Mouse (Mus musculus): ENCODE results near the gene Rnf167. TPM values are rescaled to one million over a fixed set of nuclear protein-coding genes. Genes with fewer than 3 reads are reported as not detected.
A peak's percentile ranks its signal among the peaks of the same experiment; 100 is the strongest.

Rnf167 gene
- total RNA-seq (2012; rRNA removed) (23.5 and 24.0 TPM in 2 replicates), total RNA-seq (2014; rRNA removed) (24.1 and 25.5 TPM in 2 replicates), polyA plus RNA-seq (2012; ENCODE audit: insufficient read length, low read depth) (28.0 and 31.7 TPM in 2 replicates)

GRCm38 (mm10) chr11:70646691-70647650 is at the start of gene Rnf167, which contains the start of gene Slc25a11:
Gene Rnf167 (plus strand): TSS chr11:70647235.
Gene Slc25a11 (minus strand): TSS chr11:70647479.
- peaks cover 25 to 51% of the 10 kb centered on the region in 2 experiments for H3K4me1 ChIP-seq (ENCODE audit: control insufficient read depth in 1 of 2, insufficient read depth in 2 of 2)
- peak within 1 kb of the TSS; percentile 94 for H3K9ac ChIP-seq (ENCODE audit: insufficient read depth, low read depth)
- in situ Hi-C loops (cut with MboI; ENCODE audit: low pct_ligation_motif_present, low pct_unique_long_range_greater_than_20kb, low sequenced_read_pairs) = no loop called here
- peak within 1 kb of the TSS; percentile 66 to 99 (median 80) for H3K4me3 ChIP-seq (replicated peaks in 1 of 3; ENCODE audit: low read depth in 2 of 3, low read length in 2 of 3, poor library complexity in 1 of 3)
- DNase-seq (ENCODE audit: extremely low read depth) = peak; percentile 100
- H3K27me3 ChIP-seq (replicated peaks) = no peaks in the 10 kb centered on the region
- dilution Hi-C loops (cut with MboI; ENCODE audit: extremely low pct_ligation_motif_present, extremely low pct_unique_long_range_greater_than_20kb, low sequenced_read_pairs) = no loop called here
- no peaks in the 10 kb centered on the region for H3K9me3 ChIP-seq (replicated peaks; ENCODE audit: low read length)
- H3K36me3 ChIP-seq (replicated peaks in 1 of 2; ENCODE audit: control insufficient read depth in 1 of 2, insufficient read depth in 1 of 2, low read length in 1 of 2) = peaks cover 39 to 74% of the 10 kb centered on the region in 2 experiments
- H3K27ac ChIP-seq (ENCODE audit: insufficient read depth, low read depth) = peak within 1 kb of the TSS; percentile 74
- peak within 1 kb of the TSS; percentile 95 for H3K4me2 ChIP-seq (ENCODE audit: insufficient read depth, low read depth, poor library complexity, severe bottlenecking)
- H3K79me2 ChIP-seq (replicated peaks; ENCODE audit: control insufficient read depth, extremely low read depth, insufficient read depth, poor library complexity, severe bottlenecking) = peaks cover 52% of the 10 kb centered on the region
- TF ChIP-seq IRF4 (IDR thresholded peaks at IDR 0.05; ENCODE audit: low read depth, low read length) = peak; percentile 52
- no peak for TF ChIP-seq RCOR1 (conservative IDR thresholded peaks at IDR 0.05; ENCODE audit: low read depth, low read length)
- TF ChIP-seq RAD21 (IDR thresholded peaks at IDR 0.05; ENCODE audit: low read depth, low read length) = no peak
- TF ChIP-seq SIN3A (IDR thresholded peaks at IDR 0.05; ENCODE audit: low read length) = peak; percentile 93
- TF ChIP-seq MXI1 (IDR thresholded peaks at IDR 0.05; ENCODE audit: low read depth, low read length) = peak; percentile 92
- TF ChIP-seq TCF12 (IDR thresholded peaks at IDR 0.05; ENCODE audit: low read depth, low read length) = peak; percentile 89
- 0 out of 2 replicates have a peak, but pooled peaks have one; percentile 53 for TF ChIP-seq KAT2A (IDR thresholded peaks at IDR 0.05; ENCODE audit: insufficient replicate concordance, low read length)
- TF ChIP-seq GABPA (IDR thresholded peaks at IDR 0.05; ENCODE audit: insufficient replicate concordance, low read depth, low read length) = no peak
- peak; percentile 83 for TF ChIP-seq POLR2A (IDR thresholded peaks at IDR 0.05; ENCODE audit: low read depth, low read length)
- TF ChIP-seq USF2 (conservative IDR thresholded peaks at IDR 0.05; ENCODE audit: low read depth, low read length) = no peak
- TF ChIP-seq JUN (IDR thresholded peaks at IDR 0.05; ENCODE audit: insufficient read depth, low read depth, low read length) = no peak
- peak; percentile 89 for TF ChIP-seq MAZ (IDR thresholded peaks at IDR 0.05; ENCODE audit: low read depth, low read length)
- TF ChIP-seq CHD1 (IDR thresholded peaks at IDR 0.05; ENCODE audit: low read depth, low read length) = peak; percentile 8; the same call in 1 of the 2 replicates
- TF ChIP-seq PAX5 (IDR thresholded peaks at IDR 0.05; ENCODE audit: low read length) = no peak
- TF ChIP-seq HCFC1 (IDR thresholded peaks at IDR 0.05; ENCODE audit: low read depth, low read length) = peak; percentile 73
- peak; percentile 88 for TF ChIP-seq ZMIZ1 (IDR thresholded peaks at IDR 0.05; ENCODE audit: low read depth, low read length)
- TF ChIP-seq MAX (IDR thresholded peaks at IDR 0.05; ENCODE audit: low read length) = peak; percentile 78; the same call in 1 of the 2 replicates
- TF ChIP-seq NRF1 (IDR thresholded peaks at IDR 0.05; ENCODE audit: low read depth, low read length) = peak; percentile 85
- peak; percentile 93; the same call in 1 of the 2 replicates for TF ChIP-seq E2F4 (IDR thresholded peaks at IDR 0.05; ENCODE audit: insufficient replicate concordance, low read depth, low read length)
- TF ChIP-seq CTCF (conservative IDR thresholded peaks at IDR 0.05 in 1 of 2, IDR thresholded peaks at IDR 0.05 in 1 of 2; ENCODE audit: low read depth in 2 of 2, low read length in 2 of 2) = peak in 1 of 2 experiments; percentile 19; a peak in 1 of 4 replicates
- TF ChIP-seq USF1 (IDR thresholded peaks at IDR 0.05; ENCODE audit: low read depth, low read length) = no peak
- TF ChIP-seq JUND (conservative IDR thresholded peaks at IDR 0.05; ENCODE audit: low read depth, low read length) = no peak
- TF ChIP-seq ZC3H11A (IDR thresholded peaks at IDR 0.05; ENCODE audit: low read depth, low read length) = no peak
- peak; percentile 99 for TF ChIP-seq ZNF384 (IDR thresholded peaks at IDR 0.05; ENCODE audit: low read depth, low read length)
- TF ChIP-seq ETS1 (conservative IDR thresholded peaks at IDR 0.05; ENCODE audit: low read depth, low read length) = peak; percentile 76
- TF ChIP-seq MAFK (IDR thresholded peaks at IDR 0.05; ENCODE audit: insufficient replicate concordance, low read length) = no peak
- peak; percentile 96 for TF ChIP-seq BHLHE40 (IDR thresholded peaks at IDR 0.05; ENCODE audit: low read depth, low read length)
- TF ChIP-seq ZKSCAN1 (IDR thresholded peaks at IDR 0.05; ENCODE audit: borderline replicate concordance, low read depth, low read length) = no peak
- peak; percentile 95 for TF ChIP-seq NELFE (IDR thresholded peaks at IDR 0.05; ENCODE audit: low read depth, low read length)
- TF ChIP-seq SMC3 (IDR thresholded peaks at IDR 0.05; ENCODE audit: low read depth, low read length) = peak; percentile 28
- TF ChIP-seq TBP (conservative IDR thresholded peaks at IDR 0.05; ENCODE audit: low read depth, low read length) = peak; percentile 86; the same call in 1 of the 2 replicates
- 0 out of 2 replicates have a peak, but pooled peaks have one; percentile 48 for TF ChIP-seq EP300 (IDR thresholded peaks at IDR 0.05; ENCODE audit: low read length)
- TF ChIP-seq UBTF (IDR thresholded peaks at IDR 0.05; ENCODE audit: low read depth, low read length) = no peak; the same call in 1 of the 2 replicates
- TF ChIP-seq MYC (IDR thresholded peaks at IDR 0.05; ENCODE audit: low read depth, low read length) = peak; percentile 57; the same call in 1 of the 2 replicates
- TF ChIP-seq ELF1 (IDR thresholded peaks at IDR 0.05; ENCODE audit: low read depth, low read length) = peak; percentile 87
- TF ChIP-seq CHD2 (IDR thresholded peaks at IDR 0.05; ENCODE audit: low read length) = peak; percentile 100
- TF ChIP-seq MEF2A (IDR thresholded peaks at IDR 0.05; ENCODE audit: borderline replicate concordance, low read depth, low read length) = peak; percentile 62

Measured in CH12.LX (cell line).